Mouse (Mus musculus) retina, adult 2 months (tissue): ENCODE measurements around the gene Mb.

Experiments used
- DNase-seq: peaks from one replicate; pipeline ENCODE4 v3.0.0-alpha.2; 2012; ENCODE audit warnings: low read depth, low spot score

The Mb gene

GRCm38 (mm10) chr15:77027675-77028074, 22.8 kb downstream of the Mb start:
- no peak for DNase-seq

DNA sequence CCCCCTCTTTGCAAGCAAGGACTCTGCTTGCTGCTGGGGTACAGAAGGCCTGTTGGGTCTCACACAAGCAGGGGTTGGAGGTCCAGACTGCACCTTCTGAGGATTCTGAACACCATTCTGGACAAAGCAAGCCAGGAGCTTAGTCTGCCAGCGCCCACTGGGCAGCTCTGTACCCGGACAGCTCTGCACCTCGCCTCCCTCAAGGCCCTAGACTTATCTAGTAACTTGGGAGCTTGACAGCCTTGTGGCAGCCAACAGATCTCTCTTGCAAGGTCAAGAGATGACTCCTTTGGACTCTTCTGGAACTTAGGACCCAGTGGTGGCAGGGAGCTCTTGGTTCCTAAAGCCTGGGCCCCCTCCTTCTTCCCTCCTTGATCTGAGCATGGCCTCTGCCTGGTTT, 23.4 kb downstream of the Mb start:
- DNase-seq, result no peak

GRCm38 (mm10) chr15:77025884-77026583, 24.4 kb downstream of the Mb start:
- no peak for DNase-seq

DNA sequence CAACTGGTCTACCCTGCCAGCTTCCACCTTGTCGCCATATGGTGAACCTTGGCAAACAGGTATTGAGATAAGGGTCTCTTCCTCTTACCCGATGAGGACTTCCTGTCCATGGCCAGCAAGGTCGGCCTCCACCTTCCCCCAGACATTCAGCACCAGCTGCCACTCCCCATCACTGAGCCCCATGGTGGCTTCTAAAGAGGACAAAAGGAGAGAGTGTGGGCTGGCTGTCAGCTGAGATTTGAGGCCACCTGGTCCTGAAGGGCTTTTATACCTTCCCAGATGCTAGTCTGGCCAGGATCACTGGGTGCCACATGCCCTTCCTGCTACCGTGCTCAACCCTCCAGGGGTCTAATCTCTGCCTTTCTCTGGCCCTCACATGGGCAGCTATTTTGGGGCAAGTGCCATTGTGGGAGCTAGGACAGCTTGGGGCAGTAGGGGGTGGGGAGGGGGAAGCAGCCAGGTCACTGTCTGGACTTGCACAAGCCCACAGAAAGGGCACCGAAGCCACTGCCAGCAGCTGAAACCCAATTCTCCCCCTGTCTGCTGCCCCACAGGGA, 28.0 kb downstream of the Mb start:
- no peak for DNase-seq

DNA sequence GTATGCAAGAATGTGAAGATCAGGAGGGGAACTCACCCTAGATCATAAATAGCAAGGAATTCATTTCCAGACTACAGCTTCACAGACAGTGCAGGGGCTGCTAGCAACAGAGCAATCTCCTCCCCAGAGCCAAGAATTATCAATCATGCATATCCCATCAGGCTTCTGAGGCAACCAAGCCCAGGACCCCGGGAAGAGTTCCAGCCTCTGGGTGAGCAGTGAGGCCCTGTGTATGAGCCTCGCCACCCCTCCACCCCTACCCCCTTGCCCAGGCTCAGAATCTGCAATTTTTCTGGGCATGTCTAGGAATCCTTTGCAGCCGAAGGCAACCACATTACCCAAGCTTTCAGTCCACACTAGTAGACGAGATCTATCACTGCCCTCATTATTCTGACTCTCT, 28.6 kb downstream of the Mb start:
- DNase-seq, result no peak

DNA sequence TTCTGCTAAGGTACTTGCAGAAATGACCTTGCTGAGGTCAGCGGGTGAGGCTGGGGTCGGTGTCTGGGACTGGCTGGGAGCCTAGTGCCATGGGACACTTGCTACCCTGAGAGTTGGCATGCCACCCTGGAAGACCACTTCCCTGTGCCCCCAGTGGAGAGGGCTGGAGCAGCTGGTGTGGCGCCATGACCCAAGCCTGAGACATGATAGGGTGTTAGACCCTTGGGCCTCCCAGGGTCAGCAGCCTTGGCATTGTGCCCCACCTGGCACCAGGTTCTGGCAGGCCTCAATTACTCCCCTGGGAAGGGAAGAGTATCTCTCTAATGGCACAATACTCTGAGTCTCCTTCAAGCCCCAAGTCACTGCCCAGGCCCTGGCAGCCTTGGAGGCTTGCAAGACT, 29.4 kb downstream of the Mb start:
- no peak for DNase-seq

GRCm38 (mm10) chr15:77020136-77020535, 30.3 kb downstream of the Mb start:
- DNase-seq, result no peak

DNA sequence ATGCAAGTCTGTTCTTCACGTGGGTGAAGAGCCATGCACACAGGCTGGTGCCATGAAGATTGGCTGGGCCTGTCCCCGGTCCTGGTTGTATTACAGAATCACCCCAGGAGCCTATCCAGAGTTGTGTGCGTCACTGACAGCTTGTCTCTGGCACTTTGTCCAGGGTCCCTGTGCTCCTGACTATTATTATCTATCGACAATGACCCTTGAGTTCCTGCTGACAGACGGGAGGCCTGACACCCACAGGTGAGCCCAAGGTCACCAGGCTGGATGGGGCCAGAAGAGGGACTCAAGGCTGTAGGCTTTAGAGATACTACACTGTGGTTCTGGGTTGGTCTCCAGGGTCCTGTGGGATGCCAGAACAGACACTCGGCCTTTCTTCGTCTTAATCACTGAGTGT, 30.9 kb downstream of the Mb start:
- no peak for DNase-seq

DNA sequence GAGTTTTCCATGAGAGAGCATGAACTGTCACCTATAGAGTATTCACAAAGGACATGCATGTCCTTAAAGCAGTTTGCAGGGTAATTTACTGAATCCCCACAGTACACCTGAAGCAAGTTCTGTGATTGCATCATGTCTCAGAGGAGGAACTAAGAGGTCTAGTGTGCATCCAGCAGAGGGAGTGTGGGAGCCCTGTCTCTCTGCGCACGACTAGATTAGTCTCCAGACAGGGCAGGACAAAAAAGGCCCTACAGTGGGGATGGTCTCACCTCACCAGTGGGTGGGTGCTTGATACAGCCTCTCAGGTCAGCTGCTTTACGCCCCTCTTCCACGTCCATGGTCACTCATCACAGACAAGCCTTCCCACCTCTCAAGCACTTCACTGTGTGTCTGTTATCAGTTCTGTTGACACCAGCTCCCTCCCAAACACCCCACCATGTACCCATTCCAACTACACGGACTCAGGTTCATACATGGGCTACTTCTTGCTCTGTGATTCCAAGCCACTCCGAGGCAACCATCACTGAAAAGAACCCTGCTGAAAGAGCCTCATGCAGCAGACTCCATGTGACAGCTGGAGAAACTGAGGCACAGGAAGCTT, 31.6 kb downstream of the Mb start:
- no peak for DNase-seq

GRCm38 (mm10) chr15:77017897-77018296, 32.6 kb downstream of the Mb start:
- no peak for DNase-seq

- no peak for DNase-seq
Measured at GRCm38 (mm10) chr15:77016509-77016908, 34.0 kb downstream of the Mb start.

- no peak for DNase-seq
Measured at GRCm38 (mm10) chr15:77014985-77015384, 35.5 kb downstream of the Mb start.

- no peak for DNase-seq
Measured at GRCm38 (mm10) chr15:77014431-77014830, 36.0 kb downstream of the Mb start.

GRCm38 (mm10) chr15:77013753-77014241, 36.7 kb downstream of the Mb start:
- peak; percentile 16 for DNase-seq

DNA sequence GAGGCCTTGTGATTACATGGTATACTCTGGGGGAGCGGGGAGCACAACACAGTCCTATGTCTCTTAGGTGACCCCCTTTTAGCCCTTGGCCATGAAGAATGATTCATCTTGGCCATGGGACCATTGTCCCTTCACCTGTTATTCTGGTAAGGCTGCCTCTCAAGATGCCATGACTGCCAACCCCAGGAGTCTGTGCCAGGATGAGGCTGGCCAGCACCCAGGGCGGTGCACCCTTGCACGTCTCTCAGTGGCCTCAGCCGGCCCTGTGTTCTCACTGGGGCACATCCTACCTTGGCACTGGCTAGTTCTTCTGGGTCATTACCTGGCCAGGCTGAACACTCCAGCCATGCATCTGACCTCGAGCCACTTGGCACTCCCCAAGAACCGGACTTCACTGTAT, 41.6 kb downstream of the Mb start:
- no peak for DNase-seq

DNA sequence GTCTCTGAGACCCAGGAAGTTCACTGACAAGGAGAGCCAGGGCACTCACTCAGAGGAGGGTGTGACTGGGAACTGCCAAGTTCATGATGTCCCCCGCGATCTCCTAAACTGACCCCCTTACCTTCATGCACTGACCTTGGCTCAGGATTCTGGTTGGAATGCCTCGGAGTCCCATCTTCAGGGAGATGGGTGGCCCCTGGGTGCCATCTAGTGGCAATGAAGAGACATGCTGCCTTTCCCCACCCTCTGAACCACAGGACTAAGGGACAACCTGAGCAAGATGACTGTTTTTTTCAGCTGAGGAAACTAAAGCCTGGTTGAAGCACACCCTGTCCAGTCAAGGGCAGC, 46.6 kb downstream of the Mb start:
- DNase-seq, result peak; percentile 33

GRCm38 (mm10) chr15:77003173-77003867, 47.1 kb downstream of the Mb start:
- DNase-seq, result no peak

DNA sequence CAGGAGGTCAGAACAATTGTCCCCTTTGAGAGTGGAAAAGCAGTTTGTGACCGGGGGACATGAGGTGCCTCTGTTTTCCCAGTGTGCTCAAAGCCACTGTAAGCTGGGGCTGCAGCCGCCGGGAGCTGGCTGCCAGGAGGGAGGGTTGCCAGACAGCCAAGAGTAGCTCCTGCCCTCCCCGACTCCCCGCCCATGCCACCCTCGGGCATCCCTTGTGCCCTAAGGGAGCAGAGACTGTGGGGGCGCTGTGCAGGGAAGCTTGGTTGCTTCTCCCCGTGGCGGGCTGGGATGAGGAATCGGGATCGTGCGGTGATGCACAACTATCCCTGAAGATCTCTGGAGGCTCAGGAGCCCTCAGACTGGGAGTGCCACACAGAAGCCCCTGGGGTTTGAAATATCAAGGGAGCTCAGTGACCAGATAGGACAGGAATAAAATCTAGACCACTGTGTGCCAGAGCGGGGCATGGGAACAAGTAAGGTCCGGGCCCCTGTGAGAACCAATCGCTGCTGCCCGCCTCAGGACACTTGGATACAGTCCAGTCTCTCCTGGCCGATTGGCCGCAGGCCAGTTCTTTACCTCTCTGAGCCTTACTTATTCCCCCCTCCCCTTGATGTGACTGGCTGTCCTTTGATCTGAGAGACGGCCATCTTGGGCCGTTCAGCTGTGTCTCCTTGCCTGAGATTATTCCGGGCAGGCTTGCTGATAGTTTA, 51.4 kb downstream of the Mb start:
- DNase-seq, result no peak

DNA sequence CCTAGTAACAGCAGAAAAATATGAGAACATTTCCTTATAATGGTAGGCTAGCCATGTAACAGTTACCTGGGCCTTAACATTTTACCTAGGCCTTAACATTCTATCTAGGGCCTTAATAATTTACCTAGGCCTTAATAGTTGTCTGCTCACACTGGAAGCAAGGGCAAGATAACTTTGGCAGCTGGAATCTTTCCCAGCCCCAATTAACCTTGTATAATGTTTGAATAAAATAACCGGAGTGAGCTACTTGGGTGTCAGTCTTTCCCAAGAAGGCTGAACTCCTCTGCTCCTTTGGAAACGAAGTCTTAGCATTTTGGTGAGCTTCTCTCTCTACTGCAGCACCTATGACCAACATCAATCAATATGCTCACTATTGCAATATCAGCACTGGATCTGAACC, 52.4 kb downstream of the Mb start:
- DNase-seq, result no peak

GRCm38 (mm10) chr15:76994413-76994812, 56.1 kb downstream of the Mb start:
- DNase-seq, result no peak

DNA sequence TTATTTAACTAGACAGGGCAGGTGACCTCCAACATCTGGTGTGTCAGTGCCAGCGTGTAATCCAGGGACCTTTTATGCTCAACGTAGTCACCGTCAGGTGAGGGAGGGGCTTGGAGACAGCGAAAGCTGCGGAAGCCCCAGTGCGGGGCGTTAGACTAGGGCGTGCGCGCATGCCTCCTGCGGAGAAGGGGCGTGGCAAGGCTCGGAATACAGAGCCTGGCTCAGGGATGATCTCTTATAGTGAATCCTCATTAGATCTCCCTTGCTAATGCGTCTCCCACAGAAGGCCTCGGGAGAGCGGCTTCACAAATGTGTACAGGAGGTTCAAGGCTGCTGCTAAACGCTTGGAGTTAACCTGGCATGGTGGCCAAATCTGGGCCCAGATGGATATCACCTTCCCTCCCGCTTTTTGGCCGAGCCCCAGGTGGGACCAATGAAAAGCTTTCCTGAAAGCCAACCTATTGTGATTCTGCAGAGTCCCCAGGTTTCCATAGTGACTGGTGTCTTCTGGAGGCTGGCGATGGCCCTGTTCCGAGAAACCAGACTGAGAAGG, 62.9 kb downstream of the Mb start:
- no peak for DNase-seq

- no peak for DNase-seq
Measured at GRCm38 (mm10) chr15:76987137-76987536, 63.3 kb downstream of the Mb start.
